Mouse (Mus musculus) embryonic fibroblast, embryonic 13.5 days (primary cell): Measurements from ENCODE around the gene Phf13.

Experiments used
- CTCF ChIP-seq: IDR thresholded peaks from 2 replicates; pipeline ENCODE4 v1.5.1; 2011; ENCODE audit warnings: mild to moderate bottlenecking, control low read depth, low read length, moderate library complexity, borderline replicate concordance; ENCODE audit not compliant: insufficient read depth
- POLR2A ChIP-seq: IDR thresholded peaks from 2 replicates; pipeline ENCODE4 v1.6.1; 2011; ENCODE audit warnings: low read depth, mild to moderate bottlenecking, control low read depth, low read length, moderate library complexity

DNA sequence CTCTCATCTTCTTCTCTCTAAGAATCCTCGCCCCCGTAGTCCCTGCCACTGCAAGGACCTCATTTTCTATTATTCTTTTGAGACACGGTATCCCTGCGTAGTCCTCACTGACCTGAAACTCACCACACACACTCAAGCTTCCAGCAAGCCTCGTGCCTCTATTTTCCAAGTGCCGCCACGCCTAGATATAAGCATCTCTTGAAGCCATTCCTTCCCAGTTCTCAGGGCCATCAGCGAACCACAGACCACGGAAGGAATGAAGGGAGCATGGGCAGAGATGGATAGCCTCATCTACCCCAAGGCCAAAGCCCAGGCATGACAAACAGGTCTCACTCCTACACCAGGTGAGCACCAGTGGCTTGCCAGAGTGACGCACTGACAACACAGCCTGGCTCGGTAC, 28.5 kb upstream of the Phf13 start:
- no peak for TF ChIP-seq POLR2A
- TF ChIP-seq CTCF: no peak
